Mouse (Mus musculus) forebrain, embryonic 16.5 days (tissue): ENCODE data around the gene Nt5dc2. TPM values are rescaled to one million over a fixed set of nuclear protein-coding genes. Genes with fewer than 3 reads are reported as not detected.

ENCODE experiments used
- ATAC-seq: fragments of 200-750 bp; cut with Nextera tagmentation; 2 replicates; pipeline ENCODE4 v1.8.0; 2017; ENCODE audit warnings: mild to moderate bottlenecking, moderate library complexity
- H3K27ac ChIP-seq: fragments of 300-500 bp; sonication (generic); 2 replicates; pipeline ENCODE4 v1.5.1; 2014; ENCODE audit warnings: low read length, control low read depth
- H3K27me3 ChIP-seq: fragments of 300-500 bp; sonication (generic); replicated peaks from 2 replicates; pipeline ENCODE4 v1.6.1; 2014; ENCODE audit warnings: low read length; ENCODE audit not compliant: control insufficient read depth, insufficient read depth
- H3K36me3 ChIP-seq: fragments of 300-500 bp; sonication (generic); 2 replicates; pipeline ENCODE4 v1.6.1; 2014; ENCODE audit not compliant: control insufficient read depth, insufficient read depth
- H3K4me1 ChIP-seq: fragments of 300-500 bp; sonication (generic); replicated peaks from 2 replicates; pipeline ENCODE4 v1.6.1; 2014; ENCODE audit warnings: low read length; ENCODE audit not compliant: control insufficient read depth, insufficient read depth
- H3K4me2 ChIP-seq: fragments of 300-500 bp; sonication (generic); 2 replicates; pipeline ENCODE4 v1.6.1; 2014; ENCODE audit warnings: mild to moderate bottlenecking, low read length, control low read depth
- H3K4me3 ChIP-seq: fragments of 300-500 bp; sonication (generic); replicated peaks from 2 replicates; pipeline ENCODE4 v1.5.1; 2014; ENCODE audit warnings: mild to moderate bottlenecking, low read length, control low read depth
- H3K9ac ChIP-seq: fragments of 300-500 bp; sonication (generic); replicated peaks from 2 replicates; pipeline ENCODE4 v1.6.1; 2014; ENCODE audit warnings: low read depth, low read length, control low read depth
- H3K9me3 ChIP-seq: fragments of 300-500 bp; sonication (generic); 2 replicates; pipeline ENCODE4 v1.6.1; 2016; ENCODE audit warnings: low read length; ENCODE audit not compliant: control insufficient read depth
- WGBS: fragments of 180-500 bp; shearing (Covaris S2); extraction: QIAGEN DNeasy Blood & Tissue Kit; methylation state at CpG from one replicate; pipeline ENCODE4 v1.1.7; 2014; 5-methylcytosine and 5-hydroxymethylcytosine counted together
- polyA plus RNA-seq: library from polyadenylated mRNA; unstranded; fragments of >200 nt; fragmentation: Nextera tagmentation; extraction: Ambion mirVana; gene quantifications from 2 replicates; pipeline ENCODE4 v1.2.1, GENCODE M21; 2015

Nt5dc2 gene
- polyA plus RNA-seq, 1 experiment from 2014 or later, result 146 TPM

GRCm38 (mm10) chr14:31132491-31132975 lies 1.7 kb downstream of the Nt5dc2 start:
- peaks cover 48% of the 10 kb centered on the region for H3K4me1 ChIP-seq
- H3K27ac ChIP-seq, result no peak overlapping the region
- 82% methylated on average over 7 of the region's 7 CpGs for WGBS
- no peaks in the 10 kb centered on the region; the same call in 1 of the 2 replicates for H3K36me3 ChIP-seq
- peak overlapping the region; percentile 56 for H3K4me2 ChIP-seq
- no peaks in the 10 kb centered on the region for H3K27me3 ChIP-seq
- H3K4me3 ChIP-seq, result no peak overlapping the region
- H3K9me3 ChIP-seq, result no peaks in the 10 kb centered on the region
- ATAC-seq, result no peak
- 0 out of 2 replicates have a peak overlapping the region, but pooled peaks have one; percentile 4 for H3K9ac ChIP-seq

- Histone ChIP-seq H3K27ac (peak overlapping the region; percentile 64), H3K4me1 (peaks cover 45% of the 10 kb centered on the region), H3K4me2 (peak overlapping the region; percentile 0)
Measured at GRCm38 (mm10) chr14:31133023-31133665, 2.3 kb downstream of the Nt5dc2 start.

GRCm38 (mm10) chr14:31134015-31135000 lies 3.5 kb downstream of the Nt5dc2 start:
- no peaks in the 10 kb centered on the region for H3K9me3 ChIP-seq
- H3K4me3 ChIP-seq, result no peak overlapping the region
- no peaks in the 10 kb centered on the region; the same call in 1 of the 2 replicates for H3K36me3 ChIP-seq
- H3K9ac ChIP-seq, result no peak overlapping the region
- peak; percentile 11; the same call in 1 of the 2 replicates for ATAC-seq
- H3K4me2 ChIP-seq, result no peak overlapping the region
- H3K4me1 ChIP-seq, result peaks cover 43% of the 10 kb centered on the region
- no peaks in the 10 kb centered on the region for H3K27me3 ChIP-seq
- 61% methylated on average over 25 of the region's 25 CpGs for WGBS
- H3K27ac ChIP-seq, result peak overlapping the region; percentile 64

More at GRCm38 (mm10) chr14:31133023-31133665, 2.3 kb downstream of the Nt5dc2 start:
- Histone ChIP-seq H3K9ac (0 out of 2 replicates have a peak overlapping the region, but pooled peaks have one; percentile 4), H3K27me3 (no peaks in the 10 kb centered on the region), H3K9me3 (no peaks in the 10 kb centered on the region), H3K36me3 (no peaks in the 10 kb centered on the region; the same call in 1 of the 2 replicates), H3K4me3 (no peak overlapping the region)
- no peak for ATAC-seq
- 58% methylated on average over 11 of the region's 11 CpGs for WGBS

- WGBS, result 97% methylated on average over 34 of the region's 34 CpGs
- no peak overlapping the region for H3K4me3 ChIP-seq
- H3K4me1 ChIP-seq, result peaks cover 34% of the 10 kb centered on the region
- no peak overlapping the region for H3K9ac ChIP-seq
- ATAC-seq, result no peak
- no peak overlapping the region for H3K4me2 ChIP-seq
- H3K9me3 ChIP-seq, result no peaks in the 10 kb centered on the region
- H3K27me3 ChIP-seq, result no peaks in the 10 kb centered on the region
- H3K36me3 ChIP-seq, result no peaks in the 10 kb centered on the region; the same call in 1 of the 2 replicates
- H3K27ac ChIP-seq, result no peak overlapping the region
Measured at GRCm38 (mm10) chr14:31135495-31136410, 4.9 kb downstream of the Nt5dc2 start.

- no peak for ATAC-seq
- H3K9ac ChIP-seq, result no peak overlapping the region
- H3K4me1 ChIP-seq, result peaks cover 31% of the 10 kb centered on the region
- no peak overlapping the region for H3K4me2 ChIP-seq
- no peaks in the 10 kb centered on the region for H3K9me3 ChIP-seq
- 88% methylated on average over 26 of the region's 26 CpGs for WGBS
- H3K4me3 ChIP-seq, result no peak overlapping the region
- H3K27me3 ChIP-seq, result no peaks in the 10 kb centered on the region
- no peak overlapping the region for H3K27ac ChIP-seq
- no peaks in the 10 kb centered on the region; the same call in 1 of the 2 replicates for H3K36me3 ChIP-seq
Measured at GRCm38 (mm10) chr14:31136411-31137280, 5.8 kb downstream of the Nt5dc2 start.

GRCm38 (mm10) chr14:31137281-31137595 lies 6.4 kb downstream of the Nt5dc2 start:
- ATAC-seq, result no peak
- no peak overlapping the region for H3K27ac ChIP-seq
- WGBS, result 80% methylated on average over 10 of the region's 10 CpGs

GRCm38 (mm10) chr14:31137791-31138190 lies 6.9 kb downstream of the Nt5dc2 start:
- Histone ChIP-seq H3K9me3 (no peaks in the 10 kb centered on the region), H3K9ac (no peak overlapping the region), H3K36me3 (no peaks in the 10 kb centered on the region; the same call in 1 of the 2 replicates), H3K4me3 (no peak overlapping the region), H3K27me3 (no peaks in the 10 kb centered on the region), H3K4me2 (no peak overlapping the region), H3K4me1 (peaks cover 20% of the 10 kb centered on the region), H3K27ac (no peak overlapping the region)
- ATAC-seq, result no peak
- WGBS, result 82% methylated on average over 11 of the region's 11 CpGs

More at GRCm38 (mm10) chr14:31137281-31137595, 6.4 kb downstream of the Nt5dc2 start:
- Histone ChIP-seq H3K4me2 (no peak overlapping the region), H3K27me3 (no peaks in the 10 kb centered on the region), H3K9me3 (no peaks in the 10 kb centered on the region), H3K4me1 (peaks cover 26% of the 10 kb centered on the region), H3K36me3 (no peaks in the 10 kb centered on the region; the same call in 1 of the 2 replicates), H3K9ac (no peak overlapping the region), H3K4me3 (no peak overlapping the region)
